Mouse (Mus musculus) cerebellum, adult 2 months (tissue): ENCODE data around the gene Pitpnm2. TPM values are rescaled to one million over a fixed set of nuclear protein-coding genes. Genes with fewer than 3 reads are reported as not detected.

Experiments used
- DNase-seq, 2 experiments: peaks; one replicate each; pipeline ENCODE4 v3.0.0; 2021
- H3K27ac ChIP-seq: fragments of 200-500 bp; 2 replicates; pipeline ENCODE4 v1.5.1; 2012; ENCODE audit warnings: low read length, control low read depth, inconsistent platforms; ENCODE audit not compliant: insufficient read depth
- H3K27me3 ChIP-seq: fragments of 200-500 bp; 2 replicates; pipeline ENCODE4 v1.6.1; 2012; ENCODE audit warnings: inconsistent platforms, mild to moderate bottlenecking, low read length, moderate library complexity; ENCODE audit not compliant: control insufficient read depth, insufficient read depth
- H3K4me1 ChIP-seq: fragments of 200-500 bp; 2 replicates; pipeline ENCODE4 v1.6.1; 2011; ENCODE audit warnings: low read length; ENCODE audit not compliant: control insufficient read depth, insufficient read depth
- H3K4me3 ChIP-seq: fragments of 200-500 bp; replicated peaks from 2 replicates; pipeline ENCODE3; 2011; ENCODE audit warnings: mild to moderate bottlenecking, low read depth, low read length, control low read depth; ENCODE audit not compliant: insufficient read depth
- CTCF ChIP-seq: fragments of 200-500 bp; IDR thresholded peaks from 2 replicates; pipeline ENCODE4 v1.5.1; 2011; ENCODE audit warnings: low read depth, mild to moderate bottlenecking, control low read depth, low read length, moderate library complexity, borderline replicate concordance; ENCODE audit not compliant: insufficient read depth
- POLR2A ChIP-seq: fragments of 200-500 bp; IDR thresholded peaks from 2 replicates; pipeline ENCODE4 v1.6.1; 2011; ENCODE audit warnings: low read length, control low read depth, borderline replicate concordance; ENCODE audit not compliant: insufficient read depth
- WGBS: fragments of 180-500 bp; shearing (Covaris S2); methylation state at CpG from one replicate; pipeline ENCODE4 v1.1.7; 2018; 5-methylcytosine and 5-hydroxymethylcytosine counted together
- polyA plus RNA-seq: library from polyadenylated mRNA; depleted of rRNA; stranded (reverse); fragments of >200 nt; gene quantifications from 2 replicates; pipeline ENCODE4 v1.2.3, GENCODE M21; 2012

Pitpnm2 gene
- polyA plus RNA-seq, 1 experiment = 54.2 TPM

GRCm38 (mm10) chr5:124269661-124270060, 20.1 kb upstream of the Pitpnm2 start:
- H3K27ac ChIP-seq = no peak overlapping the region
- H3K4me3 ChIP-seq = no peak overlapping the region

DNA sequence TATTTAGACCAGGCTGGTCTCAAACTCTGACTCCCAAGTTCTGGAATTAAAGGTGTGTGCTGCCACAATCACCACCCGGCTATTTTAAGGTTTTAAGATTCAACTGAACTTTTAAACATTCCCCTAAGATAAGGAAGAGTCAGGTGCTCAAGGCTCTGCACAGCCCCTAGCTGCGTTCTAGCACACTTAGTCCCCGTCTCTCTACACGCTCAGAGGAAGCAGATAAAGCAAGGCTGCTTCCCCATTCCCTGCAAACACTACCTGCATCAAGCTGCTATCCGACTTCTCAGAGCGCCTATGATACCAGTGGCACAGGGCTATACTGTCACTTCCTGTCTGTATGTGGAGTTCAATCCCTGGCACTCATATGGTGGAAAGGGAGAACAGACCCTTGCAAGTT, 18.1 kb upstream of the Pitpnm2 start:
- TF ChIP-seq CTCF (no peak), POLR2A (no peak)

More at GRCm38 (mm10) chr5:124269661-124270060, 20.1 kb upstream of the Pitpnm2 start:
- TF ChIP-seq CTCF = no peak
- TF ChIP-seq POLR2A = no peak
- H3K27me3 ChIP-seq = no peaks in the 10 kb centered on the region
- no peaks in the 10 kb centered on the region for H3K4me1 ChIP-seq
- 29% methylated on average over 11 of the region's 11 CpGs for WGBS
- no peak for DNase-seq

DNA sequence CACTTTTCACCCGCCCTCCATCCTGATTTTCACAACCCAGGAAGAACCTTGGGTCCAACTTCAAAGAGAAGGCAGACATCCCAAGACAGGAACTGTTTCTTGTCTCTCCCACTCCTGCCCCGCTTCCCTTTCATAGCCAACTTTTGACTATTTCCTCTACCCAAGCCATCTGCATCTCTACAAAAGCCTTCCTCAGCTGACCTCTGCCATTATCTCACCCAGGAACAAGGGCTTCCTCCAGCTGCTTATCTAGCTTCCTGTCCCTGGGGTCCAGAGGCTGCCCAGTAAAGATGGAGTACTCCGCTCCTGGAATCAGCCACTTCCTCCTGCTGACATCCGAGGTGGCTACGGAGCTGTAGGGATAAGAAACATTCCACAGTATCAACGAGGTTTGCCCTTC, 17.3 kb upstream of the Pitpnm2 start:
- DNase-seq = no peak
- no peak overlapping the region for H3K27ac ChIP-seq
- TF ChIP-seq CTCF = no peak
- no peak for TF ChIP-seq POLR2A
- no peaks in the 10 kb centered on the region for H3K4me1 ChIP-seq
- 90% methylated on average over 6 of the region's 6 CpGs for WGBS
- H3K27me3 ChIP-seq = no peaks in the 10 kb centered on the region
- no peak overlapping the region for H3K4me3 ChIP-seq

More for the DNA sequence above, 18.1 kb upstream of the Pitpnm2 start:
- H3K4me1 ChIP-seq = no peaks in the 10 kb centered on the region
- 95% methylated on average over 6 of the region's 6 CpGs for WGBS
- H3K27ac ChIP-seq = no peak overlapping the region
- no peak for DNase-seq
- H3K27me3 ChIP-seq = no peaks in the 10 kb centered on the region
- H3K4me3 ChIP-seq = no peak overlapping the region

DNA sequence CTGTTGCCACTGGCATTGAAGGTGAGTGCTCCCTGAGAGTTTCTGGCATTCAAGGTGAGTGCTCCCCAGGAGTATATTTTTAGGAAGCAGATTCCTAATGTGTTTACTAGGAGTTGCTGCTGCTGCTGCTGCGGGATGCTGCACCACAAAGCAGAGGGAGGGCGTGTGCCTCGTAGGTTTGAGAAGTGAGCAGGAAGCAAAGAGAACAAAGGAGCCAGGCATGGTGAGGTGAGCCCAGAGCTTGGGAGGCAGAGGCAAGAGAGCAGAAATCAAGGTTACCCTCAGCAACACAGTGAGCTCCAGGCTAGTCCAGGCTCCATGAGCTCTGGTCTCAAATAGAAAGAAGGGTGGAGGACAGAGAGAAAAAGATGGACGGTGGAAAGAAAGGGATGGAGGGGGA, 13.7 kb upstream of the Pitpnm2 start:
- H3K27me3 ChIP-seq = no peaks in the 10 kb centered on the region
- H3K4me3 ChIP-seq = no peak overlapping the region
- WGBS = 90% methylated on average over 4 of the region's 4 CpGs
- no peak overlapping the region for H3K27ac ChIP-seq
- TF ChIP-seq POLR2A (no peak), CTCF (no peak)
- no peak for DNase-seq
- H3K4me1 ChIP-seq = no peaks in the 10 kb centered on the region

GRCm38 (mm10) chr5:124262090-124262489, 12.5 kb upstream of the Pitpnm2 start:
- Histone ChIP-seq H3K4me3 (no peak overlapping the region), H3K27me3 (no peaks in the 10 kb centered on the region), H3K27ac (no peak overlapping the region), H3K4me1 (no peaks in the 10 kb centered on the region)
- TF ChIP-seq POLR2A (no peak), CTCF (no peak)
- 94% methylated on average over 4 of the region's 4 CpGs for WGBS
- no peak for DNase-seq

DNA sequence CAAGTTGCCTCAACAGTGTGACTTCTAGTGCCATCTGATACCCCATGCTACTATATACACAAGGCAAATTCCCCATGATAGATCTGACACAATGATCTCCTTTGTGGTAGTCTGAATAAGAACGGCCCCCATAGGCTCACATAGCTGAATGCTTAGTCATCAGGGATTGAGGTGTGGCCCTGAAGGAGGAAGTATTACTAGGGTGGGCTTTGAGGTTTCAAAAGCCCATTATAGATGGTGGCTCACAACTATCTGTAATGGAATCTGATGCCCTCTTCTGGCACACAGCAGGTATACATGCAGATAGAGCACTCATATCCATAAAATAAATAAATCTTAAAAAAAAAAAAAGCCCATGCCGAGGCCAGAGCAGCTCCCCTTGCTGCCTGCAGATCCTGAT, 9.6 kb upstream of the Pitpnm2 start:
- WGBS = 49% methylated on average over 2 of the region's 2 CpGs
- Histone ChIP-seq H3K27me3 (no peaks in the 10 kb centered on the region), H3K27ac (no peak overlapping the region), H3K4me3 (no peak overlapping the region), H3K4me1 (no peaks in the 10 kb centered on the region)
- TF ChIP-seq POLR2A (no peak), CTCF (no peak)
- no peak for DNase-seq

DNA sequence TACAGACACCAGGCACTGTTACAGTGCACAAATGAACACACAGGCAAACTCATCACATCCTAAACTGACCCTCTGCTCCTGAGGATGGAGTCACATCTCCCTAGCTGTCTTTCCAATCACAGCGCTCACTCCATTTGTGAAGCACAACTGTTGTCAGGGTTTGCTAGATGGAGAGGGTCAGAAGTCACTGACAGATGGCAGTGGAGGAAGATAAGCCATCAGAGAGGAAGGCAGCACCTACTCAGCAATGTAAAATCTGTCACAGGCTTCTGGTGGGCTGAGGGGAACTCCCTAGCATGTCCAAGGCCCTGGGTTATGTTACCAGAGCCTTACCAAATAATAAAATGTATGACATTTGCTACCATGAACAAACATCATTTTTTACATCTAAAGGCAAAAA, 8.5 kb upstream of the Pitpnm2 start:
- H3K4me3 ChIP-seq = no peak overlapping the region
- no peak for TF ChIP-seq POLR2A
- TF ChIP-seq CTCF = no peak
- no peaks in the 10 kb centered on the region for H3K27me3 ChIP-seq
- 97% methylated on average over 1 of the region's 1 CpGs for WGBS
- H3K4me1 ChIP-seq = no peaks in the 10 kb centered on the region
- DNase-seq = no peak
- no peak overlapping the region for H3K27ac ChIP-seq

DNA sequence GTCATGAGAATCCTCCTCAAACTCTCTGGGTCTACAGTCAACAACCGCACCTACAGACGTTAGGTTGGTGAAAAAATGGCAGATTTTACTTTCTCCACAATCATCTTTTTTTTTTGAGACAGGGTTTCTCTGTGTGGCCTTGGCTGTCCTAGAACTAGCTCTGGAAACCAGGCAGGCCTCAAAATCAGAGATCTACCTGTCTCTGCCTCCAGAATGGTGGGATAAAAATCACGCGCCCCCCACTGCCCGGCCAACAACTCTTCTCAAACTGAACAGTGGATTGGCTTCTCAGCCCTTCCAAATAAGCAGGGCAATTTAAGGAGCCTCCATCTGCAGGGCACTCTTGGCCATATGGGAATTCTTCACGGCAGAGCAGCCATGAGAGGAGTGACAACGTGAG, 5.6 kb upstream of the Pitpnm2 start:
- Histone ChIP-seq H3K27ac (no peak overlapping the region), H3K4me3 (no peak overlapping the region), H3K27me3 (no peaks in the 10 kb centered on the region), H3K4me1 (peaks cover 6% of the 10 kb centered on the region; the same call in 1 of the 2 replicates)
- WGBS = 79% methylated on average over 7 of the region's 7 CpGs
- DNase-seq = no peak
- no peak for TF ChIP-seq POLR2A
- TF ChIP-seq CTCF = no peak
